Mouse (Mus musculus) heart, embryonic 13.5 days (tissue): ENCODE results near the gene Gm3055. TPM values are rescaled to one million over a fixed set of nuclear protein-coding genes. Genes with fewer than 3 reads are reported as not detected.
A peak's percentile ranks its signal among the peaks of the same experiment; 100 is the strongest.
"Not testable (repeated sequence)": the region's sequence is repeated elsewhere in the genome, so short reads cannot be mapped to it uniquely, and the experiment has no call there.

Source experiments
- ATAC-seq: fragments of 200-750 bp; cut with Nextera tagmentation; 2 replicates; pipeline ENCODE4 v1.8.0; 2017; ENCODE audit warnings: moderate TSS enrichment; ENCODE audit not compliant: insufficient number of reproducible peaks, low FRiP score, low TSS enrichment; ENCODE audit errors: extremely low read depth
- H3K27ac ChIP-seq: fragments of 300-500 bp; sonication (generic); replicated peaks from 2 replicates; pipeline ENCODE4 v1.5.1; 2015; ENCODE audit warnings: moderate library complexity, mild to moderate bottlenecking, inconsistent platforms
- H3K27me3 ChIP-seq: fragments of 300-500 bp; sonication (generic); replicated peaks from 2 replicates; pipeline ENCODE4 v1.6.1; 2015; ENCODE audit warnings: mild to moderate bottlenecking, inconsistent platforms
- H3K36me3 ChIP-seq: fragments of 300-500 bp; sonication (generic); 2 replicates; pipeline ENCODE4 v1.6.1; 2015; ENCODE audit warnings: mild to moderate bottlenecking, inconsistent platforms
- H3K4me1 ChIP-seq: fragments of 300-500 bp; sonication (generic); 2 replicates; pipeline ENCODE4 v1.6.1; 2015; ENCODE audit warnings: inconsistent platforms
- H3K4me2 ChIP-seq: fragments of 300-500 bp; sonication (generic); 2 replicates; pipeline ENCODE4 v1.6.1; 2015; ENCODE audit warnings: inconsistent platforms, mild to moderate bottlenecking, moderate library complexity
- H3K4me3 ChIP-seq: fragments of 300-500 bp; sonication (generic); 2 replicates; pipeline ENCODE4 v1.5.1; 2015; ENCODE audit warnings: moderate library complexity, mild to moderate bottlenecking, inconsistent platforms
- H3K9ac ChIP-seq: fragments of 300-500 bp; sonication (generic); 2 replicates; pipeline ENCODE4 v1.6.1; 2015; ENCODE audit warnings: inconsistent platforms, mild to moderate bottlenecking, moderate library complexity
- H3K9me3 ChIP-seq: fragments of 300-500 bp; sonication (generic); 2 replicates; pipeline ENCODE4 v1.6.1; 2016; ENCODE audit warnings: inconsistent platforms
- WGBS: fragments of 180-500 bp; shearing (Covaris S2); methylation state at CpG from one replicate; pipeline ENCODE4 v1.1.7; 2015; ENCODE audit warnings: mixed read lengths; 5-methylcytosine and 5-hydroxymethylcytosine counted together
- polyA plus RNA-seq: library from polyadenylated mRNA; unstranded; fragments of >200 nt; fragmentation: Nextera tagmentation; extraction: Ambion mirVana; gene quantifications from 2 replicates; pipeline ENCODE4 v1.2.1, GENCODE M21; 2015

Gm3055 gene
- 4.0 and 4.5 TPM in 2 replicates for polyA plus RNA-seq

DNA sequence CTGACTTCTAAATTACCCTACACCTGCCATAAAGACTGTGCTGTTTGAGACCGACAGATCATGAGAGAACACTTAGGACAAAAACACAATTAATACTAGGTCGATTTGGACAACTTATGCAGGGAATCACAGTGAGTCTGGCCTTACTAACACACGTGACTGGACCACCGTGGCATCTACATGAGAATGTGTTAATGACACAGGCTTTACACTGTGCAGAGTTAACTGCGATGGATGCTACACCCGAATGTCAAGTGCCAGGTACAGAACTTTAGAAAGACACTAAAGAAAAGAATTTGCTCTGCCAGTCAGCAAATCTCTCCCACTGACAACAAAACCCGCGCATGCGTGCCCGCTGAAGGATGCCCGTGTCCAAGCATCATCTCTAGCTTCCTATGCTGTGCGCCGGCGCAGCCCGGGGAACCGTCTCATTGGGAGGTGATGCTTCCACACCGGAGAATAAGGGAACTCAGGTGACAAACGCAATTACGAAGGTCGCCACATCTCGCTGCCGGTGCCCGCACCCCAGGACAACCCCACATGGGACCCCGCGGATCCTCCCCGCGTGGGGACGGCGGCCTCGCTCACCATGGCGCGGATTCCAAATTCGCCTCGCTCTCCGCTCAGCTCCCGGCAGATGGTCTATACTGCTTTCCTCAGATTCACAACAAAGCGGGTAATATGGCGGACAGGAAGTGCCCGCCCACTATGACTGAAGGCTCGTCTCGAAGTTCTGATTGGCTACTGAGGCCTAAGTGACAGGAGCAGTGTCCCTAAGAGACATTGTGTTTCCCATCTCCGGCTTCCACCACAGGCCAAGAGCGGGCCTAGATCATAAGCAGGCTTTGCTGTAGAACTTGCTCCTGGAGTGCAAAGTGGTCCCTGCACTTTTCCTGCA lies at the start of gene Gm3055:
Gene Gm3055, minus strand, starts transcription at position 656 of the 898 bp plus-strand sequence.
- H3K27ac ChIP-seq, H3K36me3 ChIP-seq, H3K9ac ChIP-seq, H3K4me2 ChIP-seq, H3K27me3 ChIP-seq, H3K4me1 ChIP-seq, H3K9me3 ChIP-seq, H3K4me3 ChIP-seq: not testable (repeated sequence)
- peak; percentile 82; the same call in 1 of the 2 replicates for ATAC-seq
- no CpG with 5 or more reads among the region's 43 CpGs for WGBS

DNA sequence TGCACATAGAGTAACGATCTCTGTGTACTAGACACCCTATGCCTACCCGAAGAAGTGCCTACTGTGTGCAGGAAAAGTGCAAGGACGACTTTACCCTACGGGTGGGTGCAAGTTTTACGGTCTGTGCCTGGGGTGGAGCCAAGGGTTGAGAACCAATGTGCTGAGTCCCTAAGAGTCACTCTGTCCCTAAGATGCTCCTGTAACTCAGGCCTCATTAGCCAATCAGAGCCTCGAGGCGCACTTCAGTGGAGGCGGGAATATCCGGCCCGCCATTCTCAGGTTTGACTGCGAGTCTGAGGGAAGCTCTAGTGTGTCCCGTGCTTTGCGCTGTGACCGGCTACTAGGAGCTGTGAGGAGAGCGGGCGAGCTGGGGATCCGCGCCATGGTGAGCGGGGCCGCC lies 40.9 kb upstream of the Gm3055 start, which contains the start of gene Gm4767:
Gene Gm4767, plus strand, starts transcription at position 288 of the 400 bp plus-strand sequence.
- Histone ChIP-seq H3K4me3 (peak within 1 kb of the TSS; percentile 29), H3K4me2 (peak within 1 kb of the TSS; percentile 41; the same call in 1 of the 2 replicates)
- H3K4me1 ChIP-seq, H3K36me3 ChIP-seq, H3K27ac ChIP-seq, H3K27me3 ChIP-seq, H3K9me3 ChIP-seq, H3K9ac ChIP-seq, ATAC-seq: not testable (repeated sequence)
- 19% methylated on average over 18 of the region's 20 CpGs for WGBS

DNA sequence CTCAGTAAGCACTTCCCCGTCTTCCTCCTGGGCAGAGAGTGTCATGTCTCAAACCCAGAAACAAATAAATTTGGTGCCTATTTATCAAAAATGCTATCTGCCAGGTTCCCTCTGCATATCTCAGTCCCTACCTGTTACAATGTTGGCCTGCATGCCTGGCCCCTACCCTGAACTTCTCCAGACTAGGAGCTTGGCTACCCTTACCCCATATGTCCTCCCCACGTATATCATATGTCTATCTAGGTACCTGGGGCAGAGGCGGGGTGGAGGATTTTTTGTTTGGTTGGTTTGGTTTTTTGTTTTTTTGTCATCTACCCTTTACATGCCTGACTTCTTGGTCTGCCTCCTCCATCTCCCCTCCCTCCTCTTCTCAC lies 430 bp upstream of the Gm3055 start:
- H3K4me1 ChIP-seq, H3K27ac ChIP-seq, ATAC-seq, H3K4me3 ChIP-seq, H3K9me3 ChIP-seq, H3K36me3 ChIP-seq, H3K27me3 ChIP-seq, H3K9ac ChIP-seq, H3K4me2 ChIP-seq: not testable (repeated sequence)
- no CpG with 5 or more reads among the region's 3 CpGs for WGBS

DNA sequence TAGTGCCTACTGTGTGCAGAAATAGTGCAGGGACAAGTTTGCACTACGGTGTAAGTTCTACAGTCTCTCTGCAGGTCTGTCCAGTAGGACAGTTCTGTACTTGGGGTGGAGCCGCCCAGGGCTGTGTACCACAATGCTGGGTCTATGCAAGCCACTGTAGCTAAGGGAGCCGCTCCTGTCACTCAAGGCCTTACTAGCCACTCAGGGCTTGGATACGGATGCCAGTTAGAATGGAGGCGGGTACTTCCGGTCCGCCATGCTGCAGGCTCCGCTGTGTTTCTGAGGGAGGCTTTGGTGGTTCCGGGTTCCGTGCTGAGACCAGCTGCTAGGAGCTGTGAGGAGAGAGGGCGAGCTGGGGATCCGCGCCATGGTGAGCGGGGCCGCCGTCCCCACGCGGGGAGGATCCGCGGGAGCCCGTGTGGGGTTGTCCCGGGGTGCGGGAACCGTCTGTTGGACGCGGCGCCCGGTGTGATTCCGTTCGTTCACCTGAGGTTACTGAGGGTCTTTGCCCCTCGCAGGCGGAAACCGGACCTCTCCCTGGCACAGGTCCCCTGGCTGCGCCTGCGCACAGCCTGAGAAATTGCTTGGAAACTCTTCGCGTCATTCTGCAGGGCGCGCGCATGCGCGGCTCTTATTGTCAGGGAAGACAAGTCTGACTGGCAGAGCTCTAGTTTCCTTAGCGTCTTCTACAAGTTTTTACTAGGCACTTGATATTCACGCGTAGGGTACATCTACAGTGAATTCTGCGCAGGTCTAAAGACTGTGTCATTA lies 66.2 kb downstream of the Gm3055 start, which contains the start of gene Zfp433:
Gene Zfp433, plus strand, starts transcription at position 295 of the 771 bp plus-strand sequence.
- peak; percentile 93 for ATAC-seq
- not testable (repeated sequence) for H3K4me3 ChIP-seq, H3K27me3 ChIP-seq, H3K36me3 ChIP-seq, H3K27ac ChIP-seq, H3K9me3 ChIP-seq, H3K4me2 ChIP-seq, H3K9ac ChIP-seq, H3K4me1 ChIP-seq
- no CpG with 5 or more reads among the region's 46 CpGs for WGBS

Other genes starting within 250 kb of the Gm3055 start
- 1.5 and 2.0 TPM in 2 replicates for gene Gna15, start 246.9 kb downstream of the Gm3055 start, polyA plus RNA-seq
- 59.0 and 62.7 TPM in 2 replicates for gene Gna11, start 226.0 kb downstream of the Gm3055 start, polyA plus RNA-seq
- gene Aes, start 211.7 kb downstream of the Gm3055 start, polyA plus RNA-seq = 629 and 649 TPM in 2 replicates
- 23.4 and 26.4 TPM in 2 replicates for gene Tle2, start 196.6 kb downstream of the Gm3055 start, polyA plus RNA-seq
- 30.1 and 30.4 TPM in 2 replicates for gene Tle6, start 170.1 kb downstream of the Gm3055 start, polyA plus RNA-seq
- gene BC025920, start 164.9 kb downstream of the Gm3055 start, polyA plus RNA-seq = 0.44 and 0.64 TPM in 2 replicates
- 24.6 and 25.6 TPM in 2 replicates for gene Sirt6, start 143.4 kb downstream of the Gm3055 start, polyA plus RNA-seq
- 10.3 and 10.6 TPM in 2 replicates for gene Ankrd24, start 142.6 kb downstream of the Gm3055 start, polyA plus RNA-seq
- gene Gm10778, start 122.1 kb downstream of the Gm3055 start, polyA plus RNA-seq = 3.1 and 3.4 TPM in 2 replicates
- gene Zfp433, start 66.3 kb downstream of the Gm3055 start, polyA plus RNA-seq = 8.3 and 8.9 TPM in 2 replicates
- 2.2 TPM in 2 replicates for gene Gm4767, start 41.0 kb upstream of the Gm3055 start, polyA plus RNA-seq
- gene Gm32687, start 92.8 kb upstream of the Gm3055 start, polyA plus RNA-seq = 4.1 and 4.9 TPM in 2 replicates
- 2.0 and 2.3 TPM in 2 replicates for gene Zfp781, start 159.3 kb upstream of the Gm3055 start, polyA plus RNA-seq